Mouse (Mus musculus) midbrain, embryonic 10.5 days (tissue): ENCODE results near the gene Mettl14. TPM values are rescaled to one million over a fixed set of nuclear protein-coding genes. Genes with fewer than 3 reads are reported as not detected.
"Not testable (repeated sequence)": the region's sequence is repeated elsewhere in the genome, so short reads cannot be mapped to it uniquely, and the experiment has no call there.

ENCODE experiments used
- DNase-seq: peaks from one replicate; pipeline ENCODE4 v3.0.0-alpha.2; 2017; ENCODE audit warnings: low spot score
- H3K27ac ChIP-seq: fragments of 300-500 bp; sonication (generic); replicated peaks from 2 replicates; pipeline ENCODE4 v1.5.1; 2016; ENCODE audit warnings: mild to moderate bottlenecking
- H3K27me3 ChIP-seq: fragments of 300-500 bp; sonication (generic); 2 replicates; pipeline ENCODE4 v1.6.1; 2016; ENCODE audit warnings: low read depth, mild to moderate bottlenecking; ENCODE audit not compliant: poor library complexity, severe bottlenecking
- H3K36me3 ChIP-seq: fragments of 300-500 bp; sonication (generic); 2 replicates; pipeline ENCODE4 v1.6.1; 2016; ENCODE audit warnings: mild to moderate bottlenecking, moderate library complexity
- H3K4me1 ChIP-seq: fragments of 300-500 bp; sonication (generic); 2 replicates; pipeline ENCODE4 v1.6.1; 2016
- H3K4me3 ChIP-seq: fragments of 300-500 bp; sonication (generic); 2 replicates; pipeline ENCODE4 v1.5.1; 2016; ENCODE audit warnings: mild to moderate bottlenecking, moderate library complexity
- H3K9me3 ChIP-seq: fragments of 300-500 bp; sonication (generic); replicated peaks from 2 replicates; pipeline ENCODE4 v1.6.1; 2016; ENCODE audit warnings: mild to moderate bottlenecking
- WGBS: fragments of 180-500 bp; shearing (Covaris S2); methylation state at CpG from one replicate; pipeline ENCODE4 v1.1.7; 2016; 5-methylcytosine and 5-hydroxymethylcytosine counted together
- polyA plus RNA-seq: library from polyadenylated mRNA; unstranded; fragments of >200 nt; fragmentation: Nextera tagmentation; extraction: Ambion mirVana; gene quantifications from 2 replicates; pipeline ENCODE4 v1.2.1, GENCODE M21; 2016

Gene Mettl14
- polyA plus RNA-seq, 1 experiment from 2014 or later: 36.3 TPM

- DNase-seq: no peak
- no peaks in the 10 kb centered on the region for H3K4me1 ChIP-seq
- 82% methylated on average over 4 of the region's 4 CpGs for WGBS
- H3K27ac ChIP-seq: no peak overlapping the region
- H3K9me3 ChIP-seq: no peaks in the 10 kb centered on the region
- H3K27me3 ChIP-seq: no peaks in the 10 kb centered on the region
- H3K4me3 ChIP-seq: no peak overlapping the region
- no peaks in the 10 kb centered on the region for H3K36me3 ChIP-seq
These were observed 5.3 kb upstream of the Mettl14 start for GRCm38 (mm10) chr3:123391180-123391579.

GRCm38 (mm10) chr3:123386157-123386780 lies 361 bp upstream of the Mettl14 start:
- Histone ChIP-seq H3K4me3 (peak overlapping the region; percentile 75), H3K4me1 (peaks cover 15% of the 10 kb centered on the region), H3K27ac (peak overlapping the region; percentile 95)
- WGBS: 17% methylated on average over 12 of the region's 12 CpGs
- H3K27me3 ChIP-seq, DNase-seq, H3K36me3 ChIP-seq, H3K9me3 ChIP-seq: not testable (repeated sequence)

- peak overlapping the region; percentile 95 for H3K27ac ChIP-seq
These were observed 806 bp downstream of the Mettl14 start for GRCm38 (mm10) chr3:123385118-123385485.

GRCm38 (mm10) chr3:123384435-123384834 lies 1.5 kb downstream of the Mettl14 start:
- peaks cover 15% of the 10 kb centered on the region for H3K4me1 ChIP-seq
- H3K27ac ChIP-seq: no peak overlapping the region
- DNase-seq: no peak
- H3K9me3 ChIP-seq: no peaks in the 10 kb centered on the region
- peaks cover 25% of the 10 kb centered on the region for H3K36me3 ChIP-seq
- peak overlapping the region; percentile 75 for H3K4me3 ChIP-seq
- 93% methylated on average over 7 of the region's 7 CpGs for WGBS
- no peaks in the 10 kb centered on the region for H3K27me3 ChIP-seq

More at GRCm38 (mm10) chr3:123385118-123385485, 806 bp downstream of the Mettl14 start:
- Histone ChIP-seq H3K27me3 (no peaks in the 10 kb centered on the region), H3K9me3 (no peaks in the 10 kb centered on the region), H3K4me1 (peaks cover 15% of the 10 kb centered on the region), H3K36me3 (peaks cover 19% of the 10 kb centered on the region), H3K4me3 (peak overlapping the region; percentile 75)
- WGBS: 10% methylated on average over 6 of the region's 6 CpGs
- no peak for DNase-seq

GRCm38 (mm10) chr3:123376562-123376961 lies 9.3 kb downstream of the Mettl14 start:
- Histone ChIP-seq H3K27me3 (no peaks in the 10 kb centered on the region), H3K4me3 (no peak overlapping the region), H3K36me3 (peaks cover 77% of the 10 kb centered on the region), H3K9me3 (no peaks in the 10 kb centered on the region), H3K4me1 (no peaks in the 10 kb centered on the region), H3K27ac (no peak overlapping the region)
- 95% methylated on average over 3 of the region's 3 CpGs for WGBS
- no peak for DNase-seq

GRCm38 (mm10) chr3:123371766-123372535 lies 14.0 kb downstream of the Mettl14 start:
- WGBS: 36% methylated on average over 11 of the region's 11 CpGs
- peak; percentile 62 for DNase-seq
- Histone ChIP-seq H3K4me3 (no peak overlapping the region), H3K4me1 (no peaks in the 10 kb centered on the region), H3K9me3 (no peaks in the 10 kb centered on the region), H3K36me3 (peaks cover 79% of the 10 kb centered on the region), H3K27me3 (no peaks in the 10 kb centered on the region), H3K27ac (no peak overlapping the region)

- H3K4me1 ChIP-seq: no peaks in the 10 kb centered on the region
- 94% methylated on average over 5 of the region's 5 CpGs for WGBS
- H3K27ac ChIP-seq: no peak overlapping the region
- no peaks in the 10 kb centered on the region for H3K27me3 ChIP-seq
- H3K4me3 ChIP-seq: no peak overlapping the region
- no peak for DNase-seq
- no peaks in the 10 kb centered on the region for H3K9me3 ChIP-seq
- H3K36me3 ChIP-seq: peaks cover 76% of the 10 kb centered on the region
These were observed 15.0 kb downstream of the Mettl14 start for GRCm38 (mm10) chr3:123370927-123371326.

- no peaks in the 10 kb centered on the region for H3K4me1 ChIP-seq
- WGBS: 89% methylated on average over 12 of the region's 12 CpGs
- no peaks in the 10 kb centered on the region for H3K9me3 ChIP-seq
- no peaks in the 10 kb centered on the region for H3K27me3 ChIP-seq
- no peak for DNase-seq
- H3K27ac ChIP-seq: no peak overlapping the region
- no peak overlapping the region for H3K4me3 ChIP-seq
- peaks cover 74% of the 10 kb centered on the region for H3K36me3 ChIP-seq
These were observed 16.7 kb downstream of the Mettl14 start for GRCm38 (mm10) chr3:123369161-123369560.

- not testable (repeated sequence) for DNase-seq, H3K27me3 ChIP-seq, H3K9me3 ChIP-seq, H3K27ac ChIP-seq, H3K4me3 ChIP-seq, H3K4me1 ChIP-seq
- 94% methylated on average over 2 of the region's 2 CpGs for WGBS
- H3K36me3 ChIP-seq: peaks cover 70% of the 10 kb centered on the region
These were observed 19.1 kb downstream of the Mettl14 start for GRCm38 (mm10) chr3:123366820-123367219.

- Histone ChIP-seq H3K4me1 (no peaks in the 10 kb centered on the region), H3K27ac (no peak overlapping the region), H3K27me3 (no peaks in the 10 kb centered on the region), H3K9me3 (no peaks in the 10 kb centered on the region), H3K36me3 (no peaks in the 10 kb centered on the region), H3K4me3 (no peak overlapping the region)
- DNase-seq: no peak
- 85% methylated on average over 4 of the region's 4 CpGs for WGBS
These were observed 29.4 kb downstream of the Mettl14 start for GRCm38 (mm10) chr3:123356377-123356991.

- Histone ChIP-seq H3K4me1 (no peaks in the 10 kb centered on the region), H3K4me3 (no peak overlapping the region), H3K36me3 (no peaks in the 10 kb centered on the region), H3K27me3 (no peaks in the 10 kb centered on the region), H3K9me3 (no peaks in the 10 kb centered on the region), H3K27ac (no peak overlapping the region)
- 89% methylated on average over 9 of the region's 9 CpGs for WGBS
- DNase-seq: no peak
These were observed 31.5 kb downstream of the Mettl14 start for GRCm38 (mm10) chr3:123354388-123354787.

GRCm38 (mm10) chr3:123353661-123354060 lies 32.2 kb downstream of the Mettl14 start:
- H3K4me3 ChIP-seq: no peak overlapping the region
- WGBS: 89% methylated on average over 12 of the region's 12 CpGs

GRCm38 (mm10) chr3:123353183-123353582 lies 32.7 kb downstream of the Mettl14 start:
- no peaks in the 10 kb centered on the region for H3K27me3 ChIP-seq
- H3K36me3 ChIP-seq: no peaks in the 10 kb centered on the region

More at GRCm38 (mm10) chr3:123353661-123354060, 32.2 kb downstream of the Mettl14 start:
- Histone ChIP-seq H3K4me1 (no peaks in the 10 kb centered on the region), H3K27ac (no peak overlapping the region), H3K27me3 (no peaks in the 10 kb centered on the region), H3K36me3 (no peaks in the 10 kb centered on the region), H3K9me3 (no peaks in the 10 kb centered on the region)
- no peak for DNase-seq

More at GRCm38 (mm10) chr3:123353183-123353582, 32.7 kb downstream of the Mettl14 start:
- WGBS: 71% methylated on average over 6 of the region's 6 CpGs
- no peaks in the 10 kb centered on the region for H3K4me1 ChIP-seq
- no peak for DNase-seq
- H3K9me3 ChIP-seq: no peaks in the 10 kb centered on the region
- no peak overlapping the region for H3K27ac ChIP-seq
- H3K4me3 ChIP-seq: no peak overlapping the region
